Mouse (Mus musculus) CD8-positive naive resting alpha-beta T cell, adult 57 days (primary cell): ENCODE measurements around the gene Mrpl41. TPM values are rescaled to one million over a fixed set of nuclear protein-coding genes. Genes with fewer than 3 reads are reported as not detected.

Experiments
- total RNA-seq: library from RNA; stranded (reverse); gene quantifications from one replicate; pipeline ENCODE4 v1.2.4, GENCODE M21; 2023

Gene Mrpl41
- 25.1 TPM for total RNA-seq

DNA sequence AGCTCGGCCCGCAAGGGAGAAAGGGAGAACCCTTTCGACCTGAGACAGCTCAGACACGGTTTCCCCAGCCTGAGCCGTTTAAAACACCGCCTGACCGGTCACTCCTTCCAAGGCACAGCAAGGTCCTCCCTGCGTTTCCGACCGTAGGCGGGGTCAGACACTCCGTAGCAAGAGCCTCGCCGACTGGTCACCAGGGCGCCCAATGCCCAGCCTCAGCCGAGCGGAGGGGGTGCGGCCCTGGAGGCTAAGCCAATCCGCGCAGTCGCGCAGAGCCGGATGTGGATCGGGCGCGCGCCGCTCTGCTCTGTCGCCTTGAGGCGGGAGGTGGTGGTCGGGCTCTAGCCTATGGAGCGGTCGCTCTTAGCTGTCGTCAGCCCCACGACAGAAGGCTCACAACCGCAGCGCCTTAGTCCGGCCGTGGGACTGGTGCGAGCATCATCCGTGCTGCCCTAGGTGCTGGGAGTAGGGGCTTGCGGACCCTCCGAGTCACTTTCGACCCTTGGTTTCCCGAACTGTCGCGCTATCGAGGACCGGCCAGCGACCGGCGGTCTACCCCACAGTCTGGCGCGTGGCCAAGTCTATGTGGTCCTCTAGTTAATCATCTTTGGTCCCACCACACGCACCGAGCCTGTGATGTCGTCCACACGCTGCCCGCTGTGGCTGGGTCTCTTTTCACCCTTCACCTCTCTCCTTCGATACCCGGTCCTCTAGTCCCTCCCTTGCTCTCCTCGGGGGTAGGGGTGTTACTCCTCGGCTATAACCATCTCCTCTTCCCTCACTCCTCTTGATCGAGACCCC lies at the start of gene Mrpl41:
Mrpl41 (minus strand) TSS at position 193 of the 798 bp plus-strand sequence.

DNA sequence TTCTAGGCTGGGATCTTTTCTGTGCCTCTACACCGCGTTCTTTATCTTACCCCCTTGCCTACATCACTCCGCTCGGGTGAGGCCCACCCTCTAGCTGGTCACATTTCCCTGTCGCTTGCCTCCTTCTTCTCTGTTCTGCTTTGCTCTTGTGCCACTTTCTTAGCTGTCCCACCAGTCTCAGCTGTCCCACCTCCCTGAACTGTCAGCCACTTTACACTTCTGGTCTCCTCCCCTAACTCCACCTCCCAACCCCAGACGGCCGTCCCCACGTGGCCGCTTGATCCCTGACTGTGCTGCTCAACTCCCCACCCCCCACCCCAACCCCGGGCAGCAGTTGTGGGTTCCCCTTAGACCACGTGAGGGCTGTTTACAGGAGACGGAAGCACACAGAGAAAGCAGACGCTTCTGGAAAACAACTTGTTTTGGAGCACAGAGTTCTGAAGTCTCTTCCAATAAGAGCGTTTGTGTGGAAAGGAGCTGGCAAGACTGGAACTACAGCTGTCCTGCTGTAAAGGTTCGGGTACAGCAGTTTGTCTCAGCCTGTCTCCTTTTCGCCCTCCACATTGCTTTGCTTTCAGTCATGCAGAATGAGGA lies 903 bp upstream of the Mrpl41 start, which contains the start of gene Pnpla7:
Pnpla7 (plus strand) TSS at position 330 of the 594 bp plus-strand sequence.

DNA sequence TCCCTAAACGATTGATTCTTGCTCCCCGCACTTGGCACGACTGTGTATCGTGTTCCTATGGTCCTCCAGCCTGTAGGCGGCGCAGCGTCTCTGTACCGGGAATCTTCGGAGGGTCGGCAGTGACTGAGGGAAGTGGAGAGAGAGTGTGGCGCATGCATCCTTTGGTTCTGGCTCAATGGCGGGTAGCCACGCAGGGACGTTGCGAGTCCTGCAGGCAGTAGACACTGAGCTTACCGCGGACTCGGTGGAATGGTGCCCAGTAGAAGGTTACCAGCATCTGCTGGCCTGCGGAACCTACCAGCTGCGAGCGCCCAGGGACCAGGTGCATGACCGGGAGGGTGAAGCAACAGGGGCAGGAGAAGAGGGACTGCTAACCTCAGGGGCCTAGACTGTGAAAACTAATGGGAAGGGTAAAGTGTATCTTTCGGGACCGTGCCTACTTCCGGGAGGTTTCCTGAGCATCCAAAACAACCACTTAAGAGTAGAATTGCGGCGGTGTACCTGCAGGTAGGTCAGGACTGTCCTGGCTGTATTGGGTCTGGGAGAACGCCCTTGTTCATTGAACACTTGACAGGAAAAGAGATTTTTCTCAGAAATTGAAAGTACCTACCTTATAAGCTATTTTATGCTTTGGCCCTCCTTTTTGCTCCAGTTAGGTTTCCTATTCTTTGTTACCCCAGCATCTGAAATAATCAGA lies 12.4 kb downstream of the Mrpl41 start, which contains the start of gene Dph7:
Dph7 (plus strand) TSS at position 97 of the 697 bp plus-strand sequence.

DNA sequence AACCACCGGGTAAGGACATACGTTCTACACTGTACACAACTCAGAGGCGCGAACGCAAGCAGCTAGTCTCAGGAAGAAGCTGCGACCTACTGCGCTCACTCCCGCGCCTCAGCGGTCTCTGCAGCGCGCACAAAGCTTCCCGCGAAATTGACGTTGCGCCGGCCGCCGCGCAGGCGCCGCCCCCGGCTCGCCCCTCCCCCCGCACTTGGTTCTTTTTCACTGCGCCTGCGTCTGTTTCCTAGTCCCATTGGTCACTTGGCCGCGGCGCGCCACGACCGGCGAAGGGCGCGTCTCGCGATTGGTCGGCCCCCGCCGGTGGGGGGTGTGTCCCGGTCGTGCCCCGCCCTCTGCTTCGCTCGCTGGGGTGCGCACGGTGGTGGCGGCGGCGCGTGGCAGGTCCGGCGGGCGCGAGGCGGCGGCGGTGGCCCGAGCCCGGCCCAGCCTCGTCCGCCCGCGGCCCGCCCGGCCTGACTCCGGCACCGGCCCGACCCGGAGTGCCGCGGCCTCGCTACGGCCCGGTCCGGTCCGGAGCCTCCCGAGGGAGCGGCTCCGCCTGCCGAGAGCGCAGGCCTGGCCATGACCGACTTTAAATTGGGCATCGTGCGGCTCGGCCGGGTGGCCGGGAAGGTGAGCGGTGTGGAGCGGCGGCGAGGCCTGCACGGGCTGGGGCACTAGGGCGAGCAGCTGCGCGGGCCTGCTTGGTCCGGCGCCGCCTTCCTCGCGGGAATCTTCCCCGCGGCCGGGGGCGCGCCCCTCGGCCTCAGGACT lies 25.3 kb downstream of the Mrpl41 start, which contains the start of gene Zmynd19:
Zmynd19 (plus strand) TSS at position 372 of the 768 bp plus-strand sequence.

DNA sequence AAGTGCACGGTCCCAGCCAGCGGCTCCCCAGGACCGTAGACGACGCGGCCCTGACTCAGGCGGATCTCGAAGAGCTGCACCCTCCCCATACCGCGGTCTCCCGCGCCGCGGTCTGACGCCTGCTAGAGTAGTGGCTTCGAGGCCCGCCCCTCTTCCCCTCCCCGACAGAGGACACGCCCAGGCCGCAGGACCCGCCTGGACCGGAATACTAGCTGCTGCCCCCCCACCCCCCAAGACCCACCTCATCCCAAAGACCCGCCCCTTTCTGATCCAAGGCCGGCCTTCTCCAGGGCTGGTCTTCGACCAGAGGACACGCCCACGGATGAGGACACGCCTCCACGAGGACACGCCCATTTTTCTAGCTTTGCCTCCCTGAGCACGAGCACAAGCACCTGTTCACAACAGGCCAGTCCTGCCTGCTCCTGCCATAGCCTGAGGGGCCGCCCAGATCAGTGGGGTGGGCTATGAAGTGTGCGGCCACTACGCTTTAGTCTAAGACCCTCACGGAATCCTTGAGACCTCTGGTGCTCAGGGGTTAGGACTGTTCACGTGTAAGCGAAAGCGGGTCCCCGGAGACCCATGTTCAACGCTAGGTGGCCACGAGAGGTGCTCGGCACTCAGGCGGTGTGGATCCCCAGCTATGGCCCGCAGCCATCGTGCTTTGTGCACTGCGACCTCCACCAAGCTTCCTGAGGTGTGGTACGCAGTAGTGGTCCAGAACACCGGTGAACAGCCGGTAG lies 39.7 kb downstream of the Mrpl41 start, which contains the start of gene Arrdc1:
Arrdc1 (minus strand) TSS at position 196 of the 740 bp plus-strand sequence.

Other genes starting within 250 kb of the Mrpl41 start
- gene Cacna1b, start 211.9 kb downstream of the Mrpl41 start, total RNA-seq = 0.24 TPM
- 114 TPM for gene Ehmt1, start 55.5 kb downstream of the Mrpl41 start, total RNA-seq
- gene Arrdc1, start 39.8 kb downstream of the Mrpl41 start, total RNA-seq = 137 TPM
- gene Zmynd19, start 25.3 kb downstream of the Mrpl41 start, total RNA-seq = 18.7 TPM
- gene Dph7, start 12.7 kb downstream of the Mrpl41 start, total RNA-seq = 21.8 TPM
- 159 TPM for gene Pnpla7, start 935 bp upstream of the Mrpl41 start, total RNA-seq
- 22.7 TPM for gene Nsmf, start 79.3 kb upstream of the Mrpl41 start, total RNA-seq
- gene Entpd8, start 105.2 kb upstream of the Mrpl41 start, total RNA-seq = not detected
- gene Noxa1, start 120.1 kb upstream of the Mrpl41 start, total RNA-seq = not detected
- 3.3 TPM for gene Nrarp, start 205.7 kb upstream of the Mrpl41 start, total RNA-seq
- gene Tor4a, start 221.8 kb upstream of the Mrpl41 start, total RNA-seq = 25.9 TPM
- 68.2 TPM for gene Nelfb, start 236.4 kb upstream of the Mrpl41 start, total RNA-seq
- not detected for gene Stpg3, start 239.5 kb upstream of the Mrpl41 start, total RNA-seq
- not detected for gene Fam166a, start 243.6 kb upstream of the Mrpl41 start, total RNA-seq
- 105 TPM for gene Tubb4b, start 249.6 kb upstream of the Mrpl41 start, total RNA-seq